Mouse (Mus musculus) C2C12 (cell line): ENCODE measurements at regions not wholly inside any gene's neighbourhood (a gene's known extent, or its start where the extent isn't known, plus 50 kb on each side); places are given as distances from the start of the nearest gene placed in this dataset.
"Not testable (repeated sequence)": the region's sequence is repeated elsewhere in the genome, so short reads cannot be mapped to it uniquely, and the experiment has no call there.

Experiments
- CEBPB ChIP-seq: IDR thresholded peaks from one replicate; pipeline ENCODE4 v1.6.1; 2011; ENCODE audit warnings: low read depth, mild to moderate bottlenecking, control low read depth, moderate library complexity
- CTCF ChIP-seq: IDR thresholded peaks from one replicate; pipeline ENCODE4 v1.5.1; 2011; ENCODE audit not compliant: control insufficient read depth, insufficient read depth, insufficient read length
- FOSL1 ChIP-seq: IDR thresholded peaks from one replicate; pipeline ENCODE4 v1.8.0; 2011; ENCODE audit warnings: mild to moderate bottlenecking, low read length; ENCODE audit not compliant: poor library complexity, insufficient read depth, severe bottlenecking
- MAX ChIP-seq: IDR thresholded peaks from one replicate; pipeline ENCODE4 v1.6.1; 2011; ENCODE audit warnings: mild to moderate bottlenecking, control low read depth
- MYOD1 ChIP-seq: IDR thresholded peaks from one replicate; pipeline ENCODE4 v1.6.1; 2011; ENCODE audit warnings: low read depth; ENCODE audit not compliant: control insufficient read depth, insufficient read length
- MYOG ChIP-seq: IDR thresholded peaks from one replicate; pipeline ENCODE4 v1.6.1; 2011; ENCODE audit not compliant: control insufficient read depth, insufficient read length; ENCODE audit errors: extremely low read depth
- USF1 ChIP-seq: IDR thresholded peaks from one replicate; pipeline ENCODE4 v1.6.1; 2011; ENCODE audit warnings: low read depth, mild to moderate bottlenecking, control low read depth, moderate library complexity

DNA sequence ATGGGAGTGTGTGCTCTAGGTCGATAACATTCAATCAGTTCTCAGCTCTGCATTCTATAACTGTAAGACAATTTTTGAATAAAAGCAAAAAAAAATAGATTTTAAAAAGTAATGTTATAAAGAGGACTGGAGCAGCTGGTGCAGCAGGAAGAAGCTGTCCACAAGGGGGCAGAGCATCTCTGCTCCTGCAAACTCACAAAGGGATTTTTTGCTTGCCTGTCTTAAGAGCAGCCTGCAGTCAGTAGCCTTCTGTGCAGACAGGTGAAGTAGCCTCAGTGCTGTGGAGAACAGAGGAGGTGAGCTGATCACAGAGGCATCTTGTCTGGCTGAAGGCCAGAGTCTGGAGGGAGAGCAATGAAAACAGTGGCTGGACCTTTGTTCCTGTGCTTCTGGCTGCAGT, 477.2 kb downstream of the Dad1 start:
- TF ChIP-seq CTCF, MYOD1, MAX, MYOG, USF1, CEBPB, FOSL1: not testable (repeated sequence)
